In genomic region chr19:59196111-59196666, GRCm38 (mm10) we compare ENCODE assay signal across 9 mouse cellular contexts. TPM values are rescaled to one million over a fixed set of nuclear protein-coding genes. Genes with fewer than 3 reads are reported as not detected.
A peak's percentile ranks its signal among the peaks of the same experiment; 100 is the strongest.
DNase-seq lines count a peak whose midpoint lies in the region; ATAC-seq and TF ChIP-seq lines count a peak whose summit lies in the region.
"Had no signal": no experiment of that assay in that cellular context is flagged by ENCODE, and none has a peak within 500 bp of the region (broad histone marks: within the 10 kb centered on the region; RNA-seq: fewer than 3 reads in every experiment).

No protein-coding gene starts in this region.

- no peak overlapping the region for H3K9ac ChIP-seq in stomach, embryonic 16.5 days (ENCODE audit: low read length)

- H3K27me3 ChIP-seq in cerebellum, adult 2 months (ENCODE audit: control insufficient read depth, insufficient read depth, low read length) = peaks cover 9% of the 10 kb centered on the region; the same call in 1 of the 2 replicates
- H3K27me3 ChIP-seq in C2C12 (ENCODE audit: control insufficient read depth, insufficient read depth, insufficient read length) = peaks cover 14% of the 10 kb centered on the region
- peaks cover 59% of the 10 kb centered on the region for H3K27me3 ChIP-seq in stomach, embryonic 16.5 days (ENCODE audit: control insufficient read depth, insufficient read depth, low read length)

- no peak for DNase-seq in cerebellum, adult 2 months
- no peak for DNase-seq in cerebellum, adult 9-11 months
- peak; percentile 77 for DNase-seq in embryo, embryonic 10.5 days (ENCODE audit: low spot score)
- DNase-seq in heart, postnatal 4 days = peak; percentile 73
- peak; percentile 5 to 66 for DNase-seq in layer of hippocampus, adult 2 months (ENCODE audit: low spot score in 2 of 2)
- DNase-seq in lung, postnatal 36 days = peak; percentile 40

- H3K36me3 ChIP-seq in C2C12 (ENCODE audit: control insufficient read depth, insufficient read depth) = no peaks in the 10 kb centered on the region
- H3K36me3 ChIP-seq in stomach, embryonic 16.5 days (ENCODE audit: control insufficient read depth, insufficient read depth, low read length) = no peaks in the 10 kb centered on the region

- ATAC-seq in stomach, embryonic 16.5 days (ENCODE audit: insufficient read depth, low FRiP score) = peak; percentile 69; the same call in 1 of the 2 replicates

- H3ac ChIP-seq in C2C12 (ENCODE audit: control insufficient read depth, insufficient read length, low read depth) = no peak overlapping the region

- H3K79me2 ChIP-seq in C2C12 (ENCODE audit: control insufficient read depth, insufficient read depth) = no peaks in the 10 kb centered on the region

- no peaks in the 10 kb centered on the region for H3K79me3 ChIP-seq in C2C12 (ENCODE audit: low read depth)

- no peak overlapping the region for H3K4me2 ChIP-seq in stomach, embryonic 16.5 days (ENCODE audit: low read depth, low read length)

- 3% methylated on average over 15 of the region's 15 CpGs for WGBS in cerebellum, adult 2 months
- WGBS in stomach, embryonic 16.5 days = 6% methylated on average over 15 of the region's 15 CpGs

- no peak overlapping the region for H3K27ac ChIP-seq in cerebellum, adult 2 months (ENCODE audit: insufficient read depth, low read length)
- no peak overlapping the region for H3K27ac ChIP-seq in layer of hippocampus, adult 2 months
- no peak overlapping the region for H3K27ac ChIP-seq in stomach, embryonic 16.5 days (ENCODE audit: low read length)

- no peak overlapping the region for H3K4me3 ChIP-seq in cerebellum, adult 2 months (replicated peaks; ENCODE audit: insufficient read depth, low read depth, low read length)
- no peak overlapping the region for H3K4me3 ChIP-seq in C2C12 (ENCODE audit: insufficient read depth, poor library complexity, severe bottlenecking)
- no peak overlapping the region for H3K4me3 ChIP-seq in layer of hippocampus, adult 2 months
- H3K4me3 ChIP-seq in stomach, embryonic 16.5 days (replicated peaks; ENCODE audit: low read length) = no peak overlapping the region

- H3K4me1 ChIP-seq in cerebellum, adult 2 months (ENCODE audit: control insufficient read depth, insufficient read depth, low read length) = no peaks in the 10 kb centered on the region
- no peaks in the 10 kb centered on the region for H3K4me1 ChIP-seq in stomach, embryonic 16.5 days (ENCODE audit: control insufficient read depth, insufficient read depth, low read length)

- TF ChIP-seq CTCF in cerebellum, adult 2 months (IDR thresholded peaks at IDR 0.05; ENCODE audit: borderline replicate concordance, insufficient read depth, low read depth, low read length) = peak; percentile 36; the same call in 1 of the 2 replicates
- peak; percentile 63 for TF ChIP-seq CTCF in C2C12 (IDR thresholded peaks at IDR 0.05; ENCODE audit: control insufficient read depth, insufficient read depth, insufficient read length)
- TF ChIP-seq CTCF in layer of hippocampus, adult 2 months (conservative IDR thresholded peaks at IDR 0.05) = peak; percentile 86

- H3K9me3 ChIP-seq in stomach, embryonic 16.5 days (replicated peaks; ENCODE audit: control insufficient read depth, low read length) = no peaks in the 10 kb centered on the region

- TF ChIP-seq POLR2A in cerebellum, adult 2 months (IDR thresholded peaks at IDR 0.05; ENCODE audit: borderline replicate concordance, insufficient read depth, low read length) = no peak

TF ChIP-seq in C2C12, 6 proteins besides CTCF, POLR2A, EP300 and RAD21:
- TF ChIP-seq MYOD1 (IDR thresholded peaks at IDR 0.05; ENCODE audit: control insufficient read depth, insufficient read length, low read depth) = no peak
- TF ChIP-seq CEBPB (IDR thresholded peaks at IDR 0.05; ENCODE audit: low read depth) = no peak
- TF ChIP-seq MAX (IDR thresholded peaks at IDR 0.05) = no peak
- TF ChIP-seq USF1 (IDR thresholded peaks at IDR 0.05; ENCODE audit: low read depth) = no peak
- TF ChIP-seq MYOG (IDR thresholded peaks at IDR 0.05; ENCODE audit: control insufficient read depth, extremely low read depth, insufficient read length) = no peak
- TF ChIP-seq FOSL1 (IDR thresholded peaks at IDR 0.05; ENCODE audit: insufficient read depth, low read length, poor library complexity, severe bottlenecking) = no peak

RNA-seq across cellular contexts. Expression of gene Kcnk18, which starts 22.8 kb away (rescaled TPM):
- 0.03 TPM in 1 of 2 replicates, not detected in the other for polyA plus RNA-seq in cerebellum, adult 2 months (2012; rRNA removed)
- not detected for polyA plus RNA-seq in C2C12 (2012; fragmentation: generic; extraction: Trizol)
- total RNA-seq in heart, postnatal 4 days (2021) = not detected
- not detected for total RNA-seq in layer of hippocampus, adult 2 months (2021)
- not detected in 2 replicates for polyA plus RNA-seq in stomach, embryonic 16.5 days (2015; fragmentation: Nextera tagmentation; extraction: Ambion mirVana)
- total RNA-seq: gastrocnemius, postnatal 4 days had no signal

RNA-seq across cellular contexts. Expression of gene Vax1, which starts 26.3 kb away (rescaled TPM):
- 0.26 TPM in 1 of 2 replicates, not detected in the other for polyA plus RNA-seq in cerebellum, adult 2 months (2012; rRNA removed)
- polyA plus RNA-seq in C2C12 (2012; fragmentation: generic; extraction: Trizol) = not detected
- total RNA-seq in heart, postnatal 4 days (2021) = not detected
- total RNA-seq in layer of hippocampus, adult 2 months (2021) = 1 to 10 TPM in 1 of 2 experiments, under 1 TPM in 1; 0.84 to 1.7 TPM
- polyA plus RNA-seq in stomach, embryonic 16.5 days (2015; fragmentation: Nextera tagmentation; extraction: Ambion mirVana) = not detected in 2 replicates
- total RNA-seq: gastrocnemius, postnatal 4 days had no signal

Comparison
In these comparisons a context has a peak if more than half of its experiments do, and no peak if none do; other contexts are left out.
1. DNase-seq: peak in embryo, embryonic 10.5 days (single experiment), heart, postnatal 4 days (single experiment), layer of hippocampus, adult 2 months (2 of 2) and lung, postnatal 36 days (single experiment); none in cerebellum, adult 2 months (0 of 2) and cerebellum, adult 9-11 months (single experiment).
2. CTCF ChIP-seq: peak in every context shown above with its lines; median percentile 86 in layer of hippocampus, adult 2 months; 63 in C2C12; 36 in cerebellum, adult 2 months.